Mouse (Mus musculus) G1E (cell line): ENCODE measurements around the gene Clec11a. TPM values are rescaled to one million over a fixed set of nuclear protein-coding genes. Genes with fewer than 3 reads are reported as not detected.

Experiments used
- ATAC-seq: 2 replicates; pipeline ENCODE4 v1.8.0; 2016; ENCODE audit warnings: mild to moderate bottlenecking; ENCODE audit not compliant: insufficient number of reproducible peaks, poor library complexity, low FRiP score, severe bottlenecking; ENCODE audit errors: extremely low read depth
- DNase-seq: peaks from one replicate; pipeline ENCODE4 v3.0.0; 2012; ENCODE audit warnings: low spot score
- H3K27me3 ChIP-seq: 2 replicates; pipeline ENCODE4 v1.6.1; 2012; ENCODE audit warnings: mild to moderate bottlenecking, low read length, inconsistent platforms; ENCODE audit not compliant: insufficient read depth
- H3K36me3 ChIP-seq: replicated peaks from 2 replicates; pipeline ENCODE3; 2012; ENCODE audit warnings: mild to moderate bottlenecking, inconsistent platforms
- H3K4me1 ChIP-seq: 2 replicates; pipeline ENCODE4 v1.6.1; 2012; ENCODE audit warnings: low read depth, low read length, inconsistent platforms, mixed read lengths; ENCODE audit not compliant: insufficient read depth
- H3K4me3 ChIP-seq: 2 replicates; pipeline ENCODE4 v1.5.1; 2012; ENCODE audit warnings: low read depth, mild to moderate bottlenecking, inconsistent platforms, low read length, moderate library complexity, mixed read lengths
- H3K9me3 ChIP-seq: replicated peaks from 2 replicates; pipeline ENCODE4 v1.6.1; 2012; ENCODE audit warnings: inconsistent platforms
- CTCF ChIP-seq: IDR thresholded peaks from 2 replicates; pipeline ENCODE4 v1.5.1; 2012; ENCODE audit warnings: low read depth, low read length, inconsistent platforms, mixed read lengths
- GATA1 ChIP-seq: IDR thresholded peaks from 2 replicates; pipeline ENCODE4 v1.6.1; 2012; ENCODE audit warnings: borderline replicate concordance, low read length, inconsistent platforms, mixed read lengths
- GATA2 ChIP-seq: IDR thresholded peaks from 2 replicates; pipeline ENCODE4 v1.6.1; 2012; ENCODE audit warnings: low read depth, low read length, inconsistent platforms, borderline replicate concordance
- POLR2AphosphoS5 ChIP-seq: IDR thresholded peaks from 2 replicates; pipeline ENCODE4 v1.6.1; 2012; ENCODE audit warnings: low read depth, low read length, inconsistent platforms; ENCODE audit not compliant: insufficient replicate concordance
- TAL1 ChIP-seq: conservative IDR thresholded peaks from 2 replicates; pipeline ENCODE4 v1.6.1; 2012; ENCODE audit warnings: low read depth, low read length, inconsistent platforms, mixed read lengths
- polyA plus RNA-seq: library from polyadenylated mRNA; stranded (reverse); fragments of >175 nt; gene quantifications from 2 replicates; pipeline ENCODE4 v1.2.3, GENCODE M21; 2012
- total RNA-seq, 2 experiments: library from RNA; stranded (forward) in 1 of 2; stranded (reverse) in 1 of 2; fragments of 200-1000 nt in 1 of 2; fragments of >200 nt in 1 of 2; fragmentation: Nextera tagmentation in 1 of 2; gene quantifications; 2 replicates each; pipeline ENCODE4 v1.2.3; 2014 to 2017

The Clec11a gene
- total and polyA plus RNA-seq, 3 experiments = 1.8 to 3.3 (median 3.1) TPM

GRCm38 (mm10) chr7:44310878-44311712 is 4.4 kb upstream of the Clec11a start:
- TF ChIP-seq GATA1 = no peak
- no peak for TF ChIP-seq TAL1
- TF ChIP-seq GATA2 = no peak
- TF ChIP-seq CTCF = no peak
- TF ChIP-seq POLR2AphosphoS5 = no peak
- H3K36me3 ChIP-seq = no peaks in the 10 kb centered on the region
- H3K27me3 ChIP-seq = peaks cover 62% of the 10 kb centered on the region
- no peaks in the 10 kb centered on the region for H3K9me3 ChIP-seq
- no peak overlapping the region for H3K4me3 ChIP-seq
- ATAC-seq (no peak), DNase-seq (no peak)
- peaks cover 12% of the 10 kb centered on the region for H3K4me1 ChIP-seq

DNA sequence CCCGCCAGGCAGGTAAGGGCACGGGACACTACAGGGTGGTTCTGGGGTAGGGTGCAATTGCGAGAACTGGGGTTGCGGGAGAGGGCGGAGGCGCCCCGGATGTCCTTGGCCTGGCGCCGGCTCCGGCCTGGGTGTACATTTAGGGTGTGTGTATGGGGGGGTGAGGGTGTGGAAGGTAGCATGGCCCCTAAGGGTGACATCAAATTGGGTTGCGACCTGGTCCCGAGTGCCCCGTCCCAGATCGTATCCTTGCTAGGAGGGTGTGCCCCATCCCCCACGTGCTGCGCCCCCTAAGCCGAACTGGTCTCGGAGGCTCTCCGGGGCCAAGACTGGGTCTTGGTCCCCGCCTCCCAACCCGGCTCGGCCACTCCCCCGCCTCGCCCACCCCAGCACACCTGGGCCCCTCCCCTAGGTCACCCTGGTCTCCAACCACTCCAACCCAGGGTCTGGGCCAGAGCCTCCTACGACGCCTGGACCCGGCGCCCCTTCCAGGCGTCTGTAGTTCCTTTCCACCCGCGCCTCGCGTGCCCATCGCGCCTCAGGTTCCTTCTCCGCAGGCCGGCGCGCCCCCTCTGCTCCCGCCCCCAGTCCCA is 3.7 kb upstream of the Clec11a start:
- H3K4me3 ChIP-seq = no peak overlapping the region; the same call in 1 of the 2 replicates
- peaks cover 59% of the 10 kb centered on the region for H3K27me3 ChIP-seq
- ATAC-seq (no peak), DNase-seq (no peak)
- H3K9me3 ChIP-seq = no peaks in the 10 kb centered on the region
- peaks cover 19% of the 10 kb centered on the region for H3K4me1 ChIP-seq
- no peaks in the 10 kb centered on the region for H3K36me3 ChIP-seq
- TF ChIP-seq CTCF (no peak), POLR2AphosphoS5 (no peak)

- no peaks in the 10 kb centered on the region for H3K36me3 ChIP-seq
- H3K9me3 ChIP-seq = no peaks in the 10 kb centered on the region
- DNase-seq (no peak), ATAC-seq (no peak)
- TF ChIP-seq GATA2 = no peak
- no peak for TF ChIP-seq GATA1
- no peak for TF ChIP-seq POLR2AphosphoS5
- no peak for TF ChIP-seq TAL1
- TF ChIP-seq CTCF = no peak
- H3K4me1 ChIP-seq = peaks cover 22% of the 10 kb centered on the region
- H3K27me3 ChIP-seq = peaks cover 59% of the 10 kb centered on the region
- no peak within 1 kb of the TSS; the same call in 1 of the 2 replicates for H3K4me3 ChIP-seq
Measured at GRCm38 (mm10) chr7:44309475-44310284, 3.0 kb upstream of the Clec11a start, which contains the start of gene Shank1. Gene Shank1, plus strand, starts transcription at chr7:44310253.

- no peak for ATAC-seq
- peaks cover 7% of the 10 kb centered on the region for H3K36me3 ChIP-seq
- TF ChIP-seq GATA1 (no peak), GATA2 (no peak), CTCF (no peak), TAL1 (no peak), POLR2AphosphoS5 (no peak)
- H3K9me3 ChIP-seq = no peaks in the 10 kb centered on the region
- peaks cover 51% of the 10 kb centered on the region for H3K27me3 ChIP-seq
- no peak overlapping the region for H3K4me3 ChIP-seq
- H3K4me1 ChIP-seq = peaks cover 36% of the 10 kb centered on the region
- no peak for DNase-seq
Measured at GRCm38 (mm10) chr7:44307261-44308020, 739 bp upstream of the Clec11a start.

DNA sequence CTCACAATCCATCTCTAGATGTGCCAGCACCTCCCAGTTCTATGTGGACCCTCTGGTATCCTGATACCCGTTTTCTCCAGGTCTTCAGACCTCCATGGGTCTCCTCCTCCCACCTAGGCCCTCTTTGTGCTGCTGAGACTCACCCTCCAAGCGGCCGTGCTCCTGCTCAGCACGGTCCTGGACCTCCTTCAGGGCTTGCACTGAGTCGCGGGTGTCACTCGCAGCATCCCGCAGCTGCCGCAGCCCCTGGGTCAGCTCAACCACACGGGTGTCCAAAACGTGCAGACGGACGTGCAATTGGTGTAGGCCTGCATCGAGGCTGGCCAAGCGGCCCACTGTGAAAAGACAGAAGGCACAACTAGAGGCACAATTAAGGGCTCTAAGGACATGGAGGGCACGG is 1.0 kb downstream of the Clec11a start:
- H3K9me3 ChIP-seq = no peaks in the 10 kb centered on the region
- DNase-seq (no peak), ATAC-seq (no peak)
- peaks cover 7% of the 10 kb centered on the region for H3K36me3 ChIP-seq
- no peak for TF ChIP-seq GATA1
- peaks cover 27% of the 10 kb centered on the region for H3K4me1 ChIP-seq
- H3K4me3 ChIP-seq = peak overlapping the region; percentile 87
- H3K27me3 ChIP-seq = peaks cover 39% of the 10 kb centered on the region
